ENCODE assay signal across 9 mouse cellular contexts in genomic region chr4:106708408-106708807, GRCm38 (mm10). TPM values are rescaled to one million over a fixed set of nuclear protein-coding genes. Genes with fewer than 3 reads are reported as not detected.
DNase-seq lines count a peak whose midpoint lies in the region; ATAC-seq lines count a peak whose summit lies in the region.
"Had no signal": no experiment of that assay in that cellular context is flagged by ENCODE, and none has a peak within 500 bp of the region (broad histone marks: within the 10 kb centered on the region; RNA-seq: fewer than 3 reads in every experiment).

No protein-coding gene starts in this region.

- H3K9me3 ChIP-seq in hindbrain, embryonic 14.5 days (ENCODE audit: control insufficient read depth, low read length) = no peaks in the 10 kb centered on the region

- H3K4me2 ChIP-seq in hindbrain, embryonic 14.5 days (replicated peaks) = no peak overlapping the region

- no peak overlapping the region for H3K9ac ChIP-seq in hindbrain, embryonic 14.5 days

- H3K4me1 ChIP-seq in hindbrain, embryonic 14.5 days (replicated peaks; ENCODE audit: control insufficient read depth, insufficient read depth, low read length) = peaks cover 8% of the 10 kb centered on the region

- H3K4me3 ChIP-seq in hindbrain, embryonic 14.5 days (replicated peaks; ENCODE audit: low read length) = no peak overlapping the region
- H3K4me3 ChIP-seq: myocyte had no signal

- H3K27me3 ChIP-seq in hindbrain, embryonic 14.5 days (ENCODE audit: control insufficient read depth, insufficient read depth, low read length) = no peaks in the 10 kb centered on the region

- H3K36me3 ChIP-seq in hindbrain, embryonic 14.5 days (replicated peaks; ENCODE audit: control insufficient read depth, insufficient read depth) = no peaks in the 10 kb centered on the region

- WGBS in hindbrain, embryonic 14.5 days = 0% methylated on average over 6 of the region's 8 CpGs

- no peak overlapping the region for H3K27ac ChIP-seq in hindbrain, embryonic 14.5 days

- no peak for ATAC-seq in hindbrain, embryonic 14.5 days (ENCODE audit: low FRiP score)

- DNase-seq in Muller cell, postnatal 12 days (ENCODE audit: inconsistent ontology term) = peak; percentile 34
- peak; percentile 79 for DNase-seq in cerebellum, adult 8-10 months
- peak; percentile 50 to 92 for DNase-seq in frontal cortex, adult 2 months (ENCODE audit: extremely low spot score in 1 of 2, low spot score in 1 of 2)
- peak; percentile 83 for DNase-seq in hindbrain, embryonic 14.5 days (ENCODE audit: low spot score)
- DNase-seq in layer of hippocampus, postnatal 36 days = peak; percentile 80 to 83
- DNase-seq in lung, postnatal 25 days (ENCODE audit: low spot score) = peak; percentile 69
- DNase-seq in retina, postnatal 1 day = peak; percentile 80
- DNase-seq in thymus, postnatal 36 days = peak; percentile 64 to 72

RNA-seq across cellular contexts. Expression of gene Mroh7, which starts 22.3 kb away (rescaled TPM):
- 10.2 and 11.0 TPM in 2 replicates for polyA plus RNA-seq in frontal cortex, adult 2 months (2012; rRNA removed)
- 0.83 and 1.1 TPM in 2 replicates for polyA plus RNA-seq in hindbrain, embryonic 14.5 days (2014; fragmentation: Nextera tagmentation; extraction: Ambion mirVana)
- total RNA-seq in layer of hippocampus, postnatal 36 days (2021) = 1 to 10 TPM; 2.8 to 2.9 TPM
- polyA plus RNA-seq: myocyte had no signal

RNA-seq across cellular contexts. Expression of gene Fam151a, which starts 25.3 kb away (rescaled TPM):
- 0.11 TPM in 1 of 2 replicates, not detected in the other for polyA plus RNA-seq in frontal cortex, adult 2 months (2012; rRNA removed)
- polyA plus RNA-seq in hindbrain, embryonic 14.5 days (2014; fragmentation: Nextera tagmentation; extraction: Ambion mirVana) = not detected in 2 replicates
- not detected for total RNA-seq in layer of hippocampus, postnatal 36 days (2021)
- polyA plus RNA-seq: myocyte had no signal

RNA-seq across cellular contexts. Expression of gene Ttc4, which starts 29.7 kb away (rescaled TPM):
- polyA plus RNA-seq in frontal cortex, adult 2 months (2012; rRNA removed) = 125 and 144 TPM in 2 replicates
- polyA plus RNA-seq in hindbrain, embryonic 14.5 days (2014; fragmentation: Nextera tagmentation; extraction: Ambion mirVana) = 109 and 131 TPM in 2 replicates
- total RNA-seq in layer of hippocampus, postnatal 36 days (2021) = 10 to 100 TPM; 50.1 to 50.3 TPM

RNA-seq across cellular contexts. Expression of gene Pars2, which starts 57.5 kb away (rescaled TPM):
- polyA plus RNA-seq in frontal cortex, adult 2 months (2012; rRNA removed) = 10.4 and 10.9 TPM in 2 replicates
- polyA plus RNA-seq in hindbrain, embryonic 14.5 days (2014; fragmentation: Nextera tagmentation; extraction: Ambion mirVana) = 10.1 and 11.0 TPM in 2 replicates
- total RNA-seq in layer of hippocampus, postnatal 36 days (2021) = 1 to 10 TPM; 5.3 to 7.1 TPM
